Mouse (Mus musculus) activated CD4-positive, CD25-positive, alpha-beta regulatory T cell, adult 4 months (primary cell): ENCODE measurements around the gene Pigh. TPM values are rescaled to one million over a fixed set of nuclear protein-coding genes. Genes with fewer than 3 reads are reported as not detected.

Experiments used
- ATAC-seq: one replicate; pipeline ENCODE4 v1.8.0; 2017
- polyA plus RNA-seq, 2 experiments: library from polyadenylated mRNA; unstranded; fragments of 100-300 nt; shearing (Covaris generic); gene quantifications; one replicate each; pipeline ENCODE4 v1.2.1; 2017

The Pigh gene
- 10 to 100 TPM; 27.6 to 29.9 TPM for polyA plus RNA-seq

DNA sequence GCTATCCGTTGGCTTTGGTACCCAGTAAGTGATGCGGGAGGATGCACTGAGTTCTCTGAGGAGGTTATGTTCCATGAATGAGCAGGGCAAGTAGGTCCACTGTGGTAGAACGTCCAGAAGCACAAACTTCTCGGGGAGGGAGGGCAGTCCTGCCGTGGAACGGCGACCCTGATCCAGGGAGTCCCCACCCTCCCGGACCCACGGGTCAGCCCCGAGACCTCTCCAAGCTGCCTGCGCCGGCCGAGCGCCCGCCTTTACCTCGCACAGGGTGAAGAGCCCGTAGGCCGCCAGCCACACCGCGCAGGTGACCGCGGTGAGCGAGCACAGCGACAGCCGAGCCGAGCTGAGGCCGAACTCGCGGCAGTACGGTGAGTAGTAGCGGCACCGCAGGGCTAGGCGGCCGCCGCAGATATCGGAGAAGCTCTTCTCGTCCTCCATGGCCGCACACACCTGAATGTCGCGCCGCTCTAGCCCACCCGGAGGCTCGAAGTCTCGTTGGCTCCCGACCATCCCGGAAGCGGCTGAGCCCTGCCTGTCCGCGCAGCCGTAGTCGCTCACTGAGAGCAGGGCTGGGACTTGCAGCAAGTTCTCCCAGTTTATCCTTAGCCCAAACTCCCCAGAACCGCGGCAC lies at the start of gene Pigh:
TSS of gene Pigh (minus strand) at position 470 of the 631 bp plus-strand sequence.
- ATAC-seq, result peak; percentile 95

- no peak for ATAC-seq
Measured at GRCm38 (mm10) chr12:79138999-79139398, 49.5 kb upstream of the Pigh start.

DNA sequence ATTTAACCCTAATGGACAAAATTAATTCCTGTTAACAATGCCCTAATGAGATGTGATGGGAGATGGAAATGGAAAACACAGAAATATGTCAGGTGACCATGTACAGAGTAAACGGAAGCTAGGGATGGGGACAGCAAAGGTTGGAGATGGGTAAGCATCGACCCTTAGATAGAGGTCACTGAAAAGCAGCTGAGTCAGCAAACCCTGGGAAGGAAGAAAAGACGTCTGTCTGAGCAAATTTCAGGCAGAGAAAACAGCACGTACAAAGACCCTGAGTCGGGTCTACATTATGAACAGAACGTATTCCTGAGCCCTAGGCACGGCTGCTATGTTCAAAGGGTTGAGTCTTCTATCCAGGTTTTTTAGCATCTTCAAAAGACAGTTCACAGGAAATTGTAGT lies 47.5 kb upstream of the Pigh start:
- no peak for ATAC-seq

DNA sequence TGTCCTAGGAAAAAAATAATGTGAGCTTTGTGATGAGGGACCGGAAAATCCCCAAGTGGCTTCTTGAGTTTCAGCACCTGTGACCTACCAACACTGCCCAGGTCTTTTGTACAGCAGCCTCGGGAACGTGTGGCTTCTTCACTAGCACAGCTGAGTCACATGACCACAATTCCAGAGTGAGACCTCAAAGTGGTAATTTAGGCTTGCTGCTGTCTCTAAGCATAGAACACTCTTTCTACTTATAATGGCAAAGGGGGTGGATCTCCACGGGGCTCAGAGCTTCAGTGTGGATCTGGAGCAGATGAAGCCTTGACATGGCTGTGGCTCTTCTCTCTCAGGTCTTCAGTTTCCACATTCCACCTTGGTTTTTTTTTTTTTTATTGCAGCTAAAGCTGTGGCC lies 45.7 kb upstream of the Pigh start:
- no peak for ATAC-seq

DNA sequence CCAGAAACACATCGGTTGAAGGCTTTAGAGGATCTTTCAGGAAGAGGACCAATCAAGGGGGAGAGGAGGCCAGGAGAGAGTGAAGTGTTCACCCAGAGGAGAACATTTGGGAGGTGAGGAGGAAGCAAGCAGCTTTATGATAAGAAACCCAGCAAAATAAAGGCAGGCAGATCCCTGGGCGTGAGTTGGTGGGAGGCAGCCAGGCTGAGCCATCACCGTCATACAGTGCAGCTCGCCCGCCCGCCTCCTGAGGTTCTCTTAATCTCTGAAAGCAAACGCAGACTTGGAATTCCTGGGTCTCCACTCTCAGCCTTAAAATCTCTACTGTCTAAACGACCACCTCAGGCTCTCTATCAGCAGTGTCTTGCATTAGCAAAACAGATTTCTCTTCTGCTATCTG lies 45.2 kb upstream of the Pigh start:
- ATAC-seq, result no peak

DNA sequence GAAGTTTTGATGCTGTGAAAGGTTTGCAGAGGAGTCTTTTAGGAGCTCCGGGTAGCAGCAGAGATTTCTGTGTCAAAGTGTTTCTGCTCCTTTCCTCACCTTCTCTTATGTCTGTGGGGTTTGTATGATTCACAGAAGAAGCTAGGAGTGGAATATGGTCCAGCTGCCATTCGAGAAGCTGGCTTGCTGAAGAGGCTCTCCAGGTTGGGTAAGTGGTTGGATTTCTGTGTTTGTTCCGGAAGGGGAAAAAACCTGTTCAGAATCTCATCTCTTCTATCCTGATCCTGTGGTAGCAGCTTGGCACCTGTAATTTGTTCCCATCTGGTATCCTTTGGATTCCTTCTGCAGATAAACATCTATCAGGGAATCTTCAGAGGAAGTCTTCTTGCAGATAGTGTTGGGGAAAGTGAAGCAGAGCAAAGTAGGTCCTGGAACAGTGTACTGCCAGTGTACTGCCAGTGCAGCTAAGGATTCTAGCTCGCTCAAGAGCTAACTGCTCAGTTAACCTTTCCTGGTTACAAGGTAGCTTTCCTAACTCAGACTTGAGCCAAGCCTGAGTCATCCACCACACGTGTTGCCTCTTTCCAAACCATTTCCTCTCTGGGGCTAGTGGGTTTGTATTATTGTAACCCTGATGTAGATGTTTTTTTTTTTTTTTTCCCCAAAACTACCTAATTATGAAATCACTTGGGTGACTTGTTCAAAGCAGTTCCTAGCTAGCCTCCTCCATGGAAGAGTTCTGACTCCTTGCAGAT lies 42.4 kb upstream of the Pigh start:
- no peak for ATAC-seq

GRCm38 (mm10) chr12:79131178-79131675 lies 41.8 kb upstream of the Pigh start:
- peak; percentile 10 for ATAC-seq

DNA sequence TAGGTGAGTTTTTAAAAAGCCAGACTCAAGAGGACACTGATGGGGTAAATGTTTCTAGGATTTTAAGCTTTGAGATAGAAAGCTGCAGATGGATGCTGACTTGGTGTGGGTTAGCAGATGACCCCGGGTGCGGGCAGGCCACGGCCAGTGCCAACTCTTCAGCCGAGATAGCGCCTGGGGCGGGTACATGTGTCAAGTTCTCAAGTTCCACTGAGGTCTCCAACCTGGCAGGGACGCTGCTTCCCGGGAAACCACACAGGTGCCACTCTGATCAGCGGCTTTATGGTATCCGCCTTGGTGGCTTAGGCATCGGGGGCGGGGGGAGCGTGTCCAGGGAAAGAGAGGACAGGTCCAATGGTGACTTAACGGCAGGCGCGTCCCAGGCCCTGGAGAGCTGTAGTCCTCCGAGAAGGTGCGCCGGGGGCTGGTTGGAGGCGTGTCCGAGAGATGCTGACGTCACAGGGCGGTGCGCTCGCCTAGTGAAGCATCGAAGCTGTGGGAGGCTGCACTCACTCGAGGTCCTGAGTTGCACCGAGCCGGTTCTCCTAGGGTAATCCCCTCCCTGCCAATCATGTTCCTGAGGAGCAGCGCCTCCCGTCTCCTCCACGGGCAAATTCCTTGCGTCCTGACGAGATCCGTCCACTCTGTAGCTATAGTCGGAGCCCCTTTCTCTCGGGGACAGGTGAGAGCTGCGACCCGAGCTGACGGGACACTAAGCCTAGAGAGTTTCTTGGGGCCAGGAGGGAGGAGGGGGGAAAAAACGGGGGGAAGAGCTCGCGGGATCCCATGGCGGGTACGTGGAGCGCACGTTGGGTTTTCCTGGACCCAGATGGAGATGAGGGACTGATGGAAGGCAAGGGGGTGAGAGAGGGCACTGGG lies 41.1 kb upstream of the Pigh start, which contains the start of gene Arg2:
TSS of gene Arg2 (plus strand) at position 479 of the 879 bp plus-strand sequence.
- ATAC-seq, result peak; percentile 96

DNA sequence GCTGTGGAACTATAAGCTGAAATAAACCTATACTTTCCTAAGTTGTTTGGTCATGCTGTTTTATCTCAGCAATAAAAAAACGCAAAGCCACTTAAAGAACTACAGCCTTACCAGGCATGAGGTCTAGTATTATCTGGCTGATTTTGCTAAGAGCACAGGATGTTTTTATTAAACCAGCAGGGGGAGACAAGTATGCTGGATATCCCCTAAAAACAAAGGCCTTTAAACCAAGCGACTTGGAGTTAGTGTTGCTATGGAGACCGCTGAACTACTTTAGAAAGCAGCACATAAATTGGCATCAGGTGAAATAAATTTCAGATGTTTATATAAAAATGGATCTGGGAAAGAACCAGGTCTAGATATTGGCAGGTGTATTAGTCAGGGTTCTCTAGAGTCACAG lies 33.4 kb upstream of the Pigh start:
- no peak for ATAC-seq

DNA sequence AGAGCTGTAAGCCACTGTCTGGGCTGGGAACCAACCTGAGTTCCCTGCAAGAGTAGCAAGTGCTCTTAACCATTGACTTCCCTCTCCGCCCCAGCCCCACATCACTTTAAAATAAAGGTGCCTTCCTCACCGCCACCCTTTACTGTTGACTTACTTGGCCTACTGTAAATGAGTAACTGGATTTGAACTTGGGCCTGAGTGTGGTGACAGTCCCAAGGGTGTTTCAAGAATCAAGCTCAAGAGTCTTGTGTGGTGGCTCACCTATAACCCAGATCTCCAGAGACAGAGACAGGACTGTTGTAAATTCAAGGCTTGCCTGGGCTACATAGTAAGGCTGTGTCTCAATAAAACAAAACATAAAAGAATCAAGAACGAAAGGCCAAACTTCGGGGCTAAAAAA lies 29.5 kb upstream of the Pigh start:
- no peak for ATAC-seq

DNA sequence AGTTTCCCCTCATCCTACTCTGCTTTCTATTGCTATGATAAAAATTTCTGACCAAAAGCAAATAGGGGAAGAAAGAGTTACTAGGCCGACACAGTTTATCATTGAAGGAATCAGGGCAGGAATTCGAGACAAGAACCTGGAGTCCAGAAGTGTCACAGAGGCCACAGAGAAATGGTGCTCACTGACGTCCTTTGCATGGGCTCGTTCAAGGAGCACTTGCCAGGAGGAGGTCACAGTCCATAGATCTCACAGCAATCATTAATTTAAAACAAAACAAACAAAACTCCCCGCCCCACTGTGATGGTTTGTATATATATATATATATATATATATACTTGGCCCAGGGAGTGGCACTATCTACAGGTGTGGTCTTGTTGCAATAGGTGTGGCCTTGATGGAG lies 15.9 kb upstream of the Pigh start:
- ATAC-seq, result no peak

- no peak for ATAC-seq
Measured at GRCm38 (mm10) chr12:79104544-79104943, 15.1 kb upstream of the Pigh start.

GRCm38 (mm10) chr12:79103773-79104172 lies 14.3 kb upstream of the Pigh start:
- ATAC-seq, result no peak

- ATAC-seq, result peak; percentile 58
Measured at GRCm38 (mm10) chr12:79097106-79097752, 7.8 kb upstream of the Pigh start.

DNA sequence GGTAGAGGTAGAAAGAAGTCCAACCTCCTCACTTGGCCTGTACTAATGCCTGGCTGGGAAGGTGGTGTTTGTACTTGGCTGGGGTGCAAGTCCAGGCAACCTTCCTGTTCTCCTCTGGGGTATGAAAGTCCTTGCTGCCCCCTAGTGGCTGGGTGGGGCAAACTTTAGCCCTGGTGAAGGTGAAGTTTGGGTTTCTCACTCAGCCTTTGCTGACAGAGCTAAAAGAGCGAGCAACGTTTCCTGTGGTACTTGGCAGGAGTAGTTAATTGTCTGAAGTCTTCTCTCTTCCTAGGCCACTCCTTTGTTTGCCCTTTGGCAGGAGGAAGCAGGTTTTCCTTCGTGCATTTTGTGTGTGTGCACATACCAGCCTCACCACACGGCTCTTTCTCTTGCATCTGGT lies 3.1 kb upstream of the Pigh start:
- ATAC-seq, result peak; percentile 47

- no peak for ATAC-seq
Measured at GRCm38 (mm10) chr12:79073362-79073761, 16.1 kb downstream of the Pigh start.

GRCm38 (mm10) chr12:79072576-79072975 lies 16.9 kb downstream of the Pigh start:
- no peak for ATAC-seq

- no peak for ATAC-seq
Measured at GRCm38 (mm10) chr12:79070736-79071333, 18.6 kb downstream of the Pigh start.

DNA sequence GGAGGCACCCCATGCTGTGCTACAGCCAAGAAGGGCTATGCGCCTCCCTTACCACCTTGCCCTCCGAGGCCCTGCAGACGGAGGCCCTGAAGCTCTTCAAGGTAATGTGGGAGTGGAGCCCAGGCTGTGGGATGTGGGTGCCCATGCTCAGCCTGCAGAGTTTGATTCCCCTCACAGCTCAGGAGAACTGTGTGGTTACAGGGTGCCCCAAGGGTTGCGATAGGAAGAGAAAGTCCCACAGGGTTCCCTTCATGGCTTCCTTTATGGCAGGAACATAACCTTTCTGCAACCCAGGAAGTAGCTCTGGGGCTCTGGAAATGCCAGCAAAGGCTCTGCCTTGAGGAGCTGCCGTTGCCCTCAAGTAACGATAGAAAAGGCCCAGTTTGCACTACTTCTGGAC lies 19.5 kb downstream of the Pigh start:
- ATAC-seq, result no peak

- ATAC-seq, result no peak
Measured at GRCm38 (mm10) chr12:79069187-79069608, 20.3 kb downstream of the Pigh start.

- no peak for ATAC-seq
Measured at GRCm38 (mm10) chr12:79068306-79068705, 21.1 kb downstream of the Pigh start.

GRCm38 (mm10) chr12:79067526-79067925 lies 21.9 kb downstream of the Pigh start:
- ATAC-seq, result no peak
